Mouse (Mus musculus) intestine, postnatal 0 days (tissue): ENCODE measurements around the gene Cyp2c29. TPM values are rescaled to one million over a fixed set of nuclear protein-coding genes. Genes with fewer than 3 reads are reported as not detected.
"Not testable (repeated sequence)": the region's sequence is repeated elsewhere in the genome, so short reads cannot be mapped to it uniquely, and the experiment has no call there.

Experiments
- ATAC-seq: fragments of 200-750 bp; cut with Nextera tagmentation; 2 replicates; pipeline ENCODE4 v1.8.0; 2017; ENCODE audit warnings: mild to moderate bottlenecking, moderate TSS enrichment, moderate library complexity
- H3K27ac ChIP-seq: fragments of 300-500 bp; sonication (generic); 2 replicates; pipeline ENCODE4 v1.5.1; 2014; ENCODE audit warnings: mild to moderate bottlenecking, low read depth, low read length, moderate library complexity
- H3K27me3 ChIP-seq: fragments of 300-500 bp; sonication (generic); replicated peaks from 2 replicates; pipeline ENCODE4 v1.6.1; 2014; ENCODE audit warnings: low read length, mixed read lengths; ENCODE audit not compliant: control insufficient read depth, insufficient read depth
- H3K36me3 ChIP-seq: fragments of 300-500 bp; sonication (generic); 2 replicates; pipeline ENCODE4 v1.6.1; 2014; ENCODE audit warnings: mild to moderate bottlenecking, moderate library complexity; ENCODE audit not compliant: control insufficient read depth, insufficient read depth
- H3K4me1 ChIP-seq: fragments of 300-500 bp; sonication (generic); replicated peaks from 2 replicates; pipeline ENCODE4 v1.6.1; 2014; ENCODE audit warnings: antibody characterized with exemption, low read length, mixed read lengths; ENCODE audit not compliant: control insufficient read depth, insufficient read depth
- H3K4me2 ChIP-seq: fragments of 300-500 bp; sonication (generic); replicated peaks from 2 replicates; pipeline ENCODE4 v1.6.1; 2014; ENCODE audit warnings: low read depth, mild to moderate bottlenecking, moderate library complexity
- H3K4me3 ChIP-seq: fragments of 300-500 bp; sonication (generic); 2 replicates; pipeline ENCODE4 v1.5.1; 2014; ENCODE audit warnings: low read depth, low read length
- H3K9ac ChIP-seq: fragments of 300-500 bp; sonication (generic); 2 replicates; pipeline ENCODE4 v1.6.1; 2014; ENCODE audit warnings: mild to moderate bottlenecking, low read depth, low read length
- H3K9me3 ChIP-seq: fragments of 300-500 bp; sonication (generic); 2 replicates; pipeline ENCODE4 v1.6.1; 2016; ENCODE audit warnings: mixed run types; ENCODE audit not compliant: control insufficient read depth
- CTCF ChIP-seq: sonication (generic); IDR thresholded peaks from 2 replicates; pipeline ENCODE4 v1.5.1; 2016; ENCODE audit warnings: low read depth, mild to moderate bottlenecking, control low read depth, antibody characterized with exemption, moderate library complexity
- WGBS: fragments of 180-500 bp; shearing (Covaris S2); extraction: QIAGEN DNeasy Blood & Tissue Kit; methylation state at CpG from one replicate; pipeline ENCODE4 v1.1.7; 2014; 5-methylcytosine and 5-hydroxymethylcytosine counted together
- polyA plus RNA-seq: library from polyadenylated mRNA; unstranded; fragments of >200 nt; fragmentation: Nextera tagmentation; extraction: Ambion mirVana; gene quantifications from 2 replicates; pipeline ENCODE4 v1.2.1, GENCODE M21; 2015

Gene Cyp2c29
- not detected in 2 replicates for polyA plus RNA-seq

- WGBS: no CpG with 5 or more reads among the region's 1 CpGs
- not testable (repeated sequence) for H3K9me3 ChIP-seq, H3K36me3 ChIP-seq, H3K4me3 ChIP-seq, H3K27ac ChIP-seq, H3K4me1 ChIP-seq, H3K9ac ChIP-seq, H3K4me2 ChIP-seq, H3K27me3 ChIP-seq, ATAC-seq
These were observed at the start of gene Cyp2c29 for GRCm38 (mm10) chr19:39269105-39269504. Gene Cyp2c29 (plus strand): TSS chr19:39269405.

- H3K4me2 ChIP-seq, H3K27ac ChIP-seq, ATAC-seq, H3K4me3 ChIP-seq, H3K9me3 ChIP-seq, H3K9ac ChIP-seq, H3K4me1 ChIP-seq, H3K27me3 ChIP-seq, H3K36me3 ChIP-seq: not testable (repeated sequence)
- WGBS: 73% methylated on average over 2 of the region's 2 CpGs
These were observed 2.2 kb upstream of the Cyp2c29 start for GRCm38 (mm10) chr19:39267036-39267435.

- no peaks in the 10 kb centered on the region for H3K36me3 ChIP-seq
- no peak for ATAC-seq
- H3K9ac ChIP-seq: no peak overlapping the region
- H3K27me3 ChIP-seq: no peaks in the 10 kb centered on the region
- H3K9me3 ChIP-seq: no peaks in the 10 kb centered on the region
- H3K4me1 ChIP-seq: no peaks in the 10 kb centered on the region
- no peak overlapping the region for H3K4me3 ChIP-seq
- TF ChIP-seq CTCF: no peak
- H3K4me2 ChIP-seq: no peak overlapping the region
- H3K27ac ChIP-seq: no peak overlapping the region
These were observed 13.6 kb downstream of the Cyp2c29 start for GRCm38 (mm10) chr19:39282801-39283200.

GRCm38 (mm10) chr19:39285637-39286036 lies 16.4 kb downstream of the Cyp2c29 start:
- Histone ChIP-seq H3K9ac (no peak overlapping the region), H3K27me3 (no peaks in the 10 kb centered on the region), H3K9me3 (no peaks in the 10 kb centered on the region), H3K4me2 (no peak overlapping the region), H3K4me1 (no peaks in the 10 kb centered on the region), H3K4me3 (no peak overlapping the region), H3K36me3 (no peaks in the 10 kb centered on the region), H3K27ac (no peak overlapping the region)
- TF ChIP-seq CTCF: no peak
- no peak for ATAC-seq

- 75% methylated on average over 4 of the region's 4 CpGs for WGBS
These were observed 17.6 kb downstream of the Cyp2c29 start for GRCm38 (mm10) chr19:39286825-39287224.

GRCm38 (mm10) chr19:39288978-39289377 lies 19.8 kb downstream of the Cyp2c29 start:
- Histone ChIP-seq H3K9ac (no peak overlapping the region), H3K9me3 (no peaks in the 10 kb centered on the region), H3K36me3 (no peaks in the 10 kb centered on the region), H3K27ac (no peak overlapping the region), H3K4me2 (no peak overlapping the region), H3K4me3 (no peak overlapping the region), H3K4me1 (no peaks in the 10 kb centered on the region), H3K27me3 (no peaks in the 10 kb centered on the region)
- TF ChIP-seq CTCF: no peak
- ATAC-seq: no peak
- whole genome bisulfite sequencing: 71% methylated on average over 3 of the region's 3 CpGs

More at GRCm38 (mm10) chr19:39286825-39287224, 17.6 kb downstream of the Cyp2c29 start:
- Histone ChIP-seq H3K4me3 (no peak overlapping the region), H3K36me3 (no peaks in the 10 kb centered on the region), H3K27ac (no peak overlapping the region), H3K4me1 (no peaks in the 10 kb centered on the region), H3K4me2 (no peak overlapping the region), H3K9ac (no peak overlapping the region), H3K27me3 (no peaks in the 10 kb centered on the region), H3K9me3 (no peaks in the 10 kb centered on the region)
- TF ChIP-seq CTCF: no peak
- ATAC-seq: no peak

Other genes starting within 250 kb of the Cyp2c29 start
- gene Cyp2c65, start 208.4 kb upstream of the Cyp2c29 start, polyA plus RNA-seq: 19.6 and 20.8 TPM in 2 replicates
- gene Cyp2c66, start 155.5 kb upstream of the Cyp2c29 start, polyA plus RNA-seq: 2.0 and 3.1 TPM in 2 replicates
- not detected in 2 replicates for gene Cyp2c38, start 193.7 kb downstream of the Cyp2c29 start, polyA plus RNA-seq
- not detected in 2 replicates for gene Cyp2c39, start 241.5 kb downstream of the Cyp2c29 start, polyA plus RNA-seq